Comparison of ENCODE assay signal across 30 mouse cellular contexts in genomic region chr6:29203861-29204585, GRCm38 (mm10). TPM values are rescaled to one million over a fixed set of nuclear protein-coding genes. Genes with fewer than 3 reads are reported as not detected.
A peak's percentile ranks its signal among the peaks of the same experiment; 100 is the strongest.
DNase-seq lines count a peak whose midpoint lies in the region; ATAC-seq lines count a peak whose summit lies in the region.
"Had no signal": no experiment of that assay in that cellular context is flagged by ENCODE, and none has a peak within 500 bp of the region (broad histone marks: within the 10 kb centered on the region; RNA-seq: fewer than 3 reads in every experiment).

No protein-coding gene starts in this region.

- H3K27ac ChIP-seq in liver, embryonic 11.5 days (ENCODE audit: low read depth, low read length), result no peak overlapping the region
- H3K27ac ChIP-seq: embryonic facial prominence, embryonic 12.5 days; embryonic facial prominence, embryonic 15.5 days; heart, embryonic 15.5 days; hindbrain, embryonic 10.5 days; hindbrain, embryonic 13.5 days had no signal

- H3K36me3 ChIP-seq in liver, embryonic 11.5 days (ENCODE audit: control insufficient read depth, insufficient read depth, low read length), result no peaks in the 10 kb centered on the region; the same call in 1 of the 2 replicates

- 80% methylated on average over 6 of the region's 6 CpGs for WGBS in liver, embryonic 11.5 days

- no peaks in the 10 kb centered on the region for H3K9me3 ChIP-seq in liver, embryonic 11.5 days (ENCODE audit: control insufficient read depth, low read length)
- H3K9me3 ChIP-seq: embryonic facial prominence, embryonic 12.5 days; embryonic facial prominence, embryonic 15.5 days; G1E; heart, embryonic 12.5 days; heart, embryonic 15.5 days; hindbrain, embryonic 10.5 days; hindbrain, embryonic 13.5 days had no signal

- ATAC-seq in liver, embryonic 11.5 days (replicated peaks; ENCODE audit: low FRiP score), result no peak
- ATAC-seq: activated CD4-positive, CD25-positive, alpha-beta regulatory T cell, adult 4 months; intestine, embryonic 16.5 days had no signal

- no peaks in the 10 kb centered on the region for H3K4me1 ChIP-seq in liver, embryonic 11.5 days (replicated peaks; ENCODE audit: control insufficient read depth, insufficient read depth, low read length)
- H3K4me1 ChIP-seq: embryonic facial prominence, embryonic 12.5 days had no signal

- peak; percentile 89 for DNase-seq in heart, adult 11 months
- DNase-seq in heart, adult 8-10 months (ENCODE audit: low spot score), result no peak
- peak; percentile 27 for DNase-seq in liver, embryonic 11.5 days (ENCODE audit: low spot score)
- no peak for DNase-seq in liver
- DNase-seq in 3T3-L1 (ENCODE audit: low read depth, low spot score), result peak; percentile 57
- DNase-seq in R1 (ENCODE audit: low read depth, low spot score), result peak; percentile 68
- DNase-seq in spleen, adult 12 weeks (ENCODE audit: low spot score), result no peak
- no peak for DNase-seq in B cell, adult 2 months
- DNase-seq: adrenal gland, adult 8-10 months; adrenal gland, postnatal 25 days; cerebellum, adult 18-20 months; cerebellum, adult 9-10 months; cerebellum, postnatal 14 days; forebrain, postnatal 0 days; gastrocnemius, adult 2 months; gastrocnemius, postnatal 14 days; heart, adult 18-20 months; heart, postnatal 10 days; heart, postnatal 36 days had no signal

- H3K27me3 ChIP-seq in liver, embryonic 11.5 days (replicated peaks; ENCODE audit: control insufficient read depth, insufficient read depth, low read length), result no peaks in the 10 kb centered on the region; the same call in 1 of the 2 replicates
- H3K27me3 ChIP-seq: embryonic facial prominence, embryonic 12.5 days; heart, embryonic 15.5 days; Patski had no signal

- no peak overlapping the region for H3K4me3 ChIP-seq in liver, embryonic 11.5 days (ENCODE audit: low read depth, low read length)
- H3K4me3 ChIP-seq: embryonic facial prominence, embryonic 12.5 days; embryonic facial prominence, embryonic 15.5 days; gastrocnemius, adult 2 months; heart, embryonic 12.5 days; heart, embryonic 15.5 days; hindbrain, embryonic 10.5 days; hindbrain, embryonic 13.5 days had no signal

- H3K9ac ChIP-seq in liver, embryonic 11.5 days (ENCODE audit: low read depth, low read length), result no peak overlapping the region
- H3K9ac ChIP-seq: embryonic facial prominence, embryonic 12.5 days; embryonic facial prominence, embryonic 15.5 days; forebrain, postnatal 0 days; heart, embryonic 12.5 days; heart, embryonic 15.5 days; hindbrain, embryonic 13.5 days had no signal

- no peak overlapping the region for H3K4me2 ChIP-seq in liver, embryonic 11.5 days
- H3K4me2 ChIP-seq: embryonic facial prominence, embryonic 12.5 days; embryonic facial prominence, embryonic 15.5 days; heart, embryonic 12.5 days; heart, embryonic 15.5 days; hindbrain, embryonic 13.5 days had no signal

RNA-seq across cellular contexts. Expression of gene Impdh1, which starts 12.1 kb away (rescaled TPM):
- total RNA-seq in heart, adult 8-10 months (2022), result 10 to 100 TPM; 16.5 to 24.0 (median 20.5) TPM
- 26.5 and 26.7 TPM in 2 replicates for polyA plus RNA-seq in liver, embryonic 11.5 days (2014; fragmentation: Nextera tagmentation; extraction: Ambion mirVana)

RNA-seq across cellular contexts. Expression of gene Prrt4, which starts 24.6 kb away (rescaled TPM):
- 1 to 10 TPM; 2.2 to 3.2 (median 2.9) TPM for total RNA-seq in heart, adult 8-10 months (2022)
- 0.34 and 0.55 TPM in 2 replicates for polyA plus RNA-seq in liver, embryonic 11.5 days (2014; fragmentation: Nextera tagmentation; extraction: Ambion mirVana)
- total RNA-seq: common myeloid progenitor, adult 5-6 weeks had no signal
- polyA plus RNA-seq: activated CD4-positive, CD25-positive, alpha-beta regulatory T cell, adult 4 months; G1E had no signal

RNA-seq across cellular contexts. Expression of gene Rbm28, which starts 39.2 kb away (rescaled TPM):
- 10 to 100 TPM; 15.1 to 19.7 (median 18.9) TPM for total RNA-seq in heart, adult 8-10 months (2022)
- 48.4 and 54.6 TPM in 2 replicates for polyA plus RNA-seq in liver, embryonic 11.5 days (2014; fragmentation: Nextera tagmentation; extraction: Ambion mirVana)

Comparison
In these comparisons a context has a peak if more than half of its experiments do, and no peak if none do; other contexts are left out.
1. DNase-seq: peak in heart, adult 11 months (single experiment), liver, embryonic 11.5 days (single experiment), 3T3-L1 (single experiment) and R1 (single experiment); none in heart, adult 8-10 months (single experiment), liver (single experiment), spleen, adult 12 weeks (single experiment) and B cell, adult 2 months (0 of 2).